7 mouse cellular contexts compared by ENCODE assay signal in the genomic region with DNA sequence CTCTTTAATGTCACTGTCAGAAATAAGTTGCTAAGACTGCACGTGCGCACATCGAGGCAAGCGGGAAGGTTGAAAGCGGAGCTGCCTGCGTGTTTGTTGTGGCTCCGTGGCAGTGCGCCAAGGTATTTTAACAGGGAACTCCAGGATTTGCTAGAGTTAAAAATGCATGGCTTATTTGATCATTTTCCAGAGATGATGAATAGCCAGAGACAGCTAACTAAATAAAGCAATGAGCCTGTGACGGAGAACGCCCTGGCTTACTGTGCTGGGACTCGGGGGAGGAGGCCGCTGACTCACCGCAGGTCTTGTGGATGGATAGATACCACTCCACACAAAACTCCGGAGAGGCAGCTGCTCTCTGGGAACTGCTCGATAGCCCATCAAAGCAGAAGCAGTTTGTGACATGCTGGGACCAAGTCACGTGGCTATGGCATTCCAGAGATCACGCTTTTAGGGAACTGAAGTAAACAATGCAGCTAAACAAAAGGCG. TPM values are rescaled to one million over a fixed set of nuclear protein-coding genes. Genes with fewer than 3 reads are reported as not detected.
DNase-seq lines count a peak whose midpoint lies in the region; ATAC-seq lines count a peak whose summit lies in the region.

No protein-coding gene starts in this region.

- peaks cover 9% of the 10 kb centered on the region for H3K4me1 ChIP-seq in limb, embryonic 12.5 days (replicated peaks)
- H3K4me1 ChIP-seq in limb, embryonic 10.5 days = 0 out of 2 replicates have a peak, but pooled peaks cover 2% of the 10 kb centered on the region
- peaks cover 12% of the 10 kb centered on the region for H3K4me1 ChIP-seq in forebrain, embryonic 16.5 days (replicated peaks; ENCODE audit: control insufficient read depth, insufficient read depth, low read length)

- H3K36me3 ChIP-seq in limb, embryonic 12.5 days = no peaks in the 10 kb centered on the region
- H3K36me3 ChIP-seq in limb, embryonic 10.5 days = no peaks in the 10 kb centered on the region
- no peaks in the 10 kb centered on the region for H3K36me3 ChIP-seq in forebrain, embryonic 16.5 days (ENCODE audit: control insufficient read depth, insufficient read depth)

- no peaks in the 10 kb centered on the region; the same call in 1 of the 2 replicates for H3K27me3 ChIP-seq in limb, embryonic 12.5 days
- H3K27me3 ChIP-seq in limb, embryonic 10.5 days (ENCODE audit: low read depth, poor library complexity, severe bottlenecking) = no peaks in the 10 kb centered on the region
- H3K27me3 ChIP-seq in forebrain, embryonic 16.5 days (replicated peaks; ENCODE audit: control insufficient read depth, insufficient read depth, low read length) = no peaks in the 10 kb centered on the region; the same call in 1 of the 2 replicates

- H3K4me2 ChIP-seq in limb, embryonic 12.5 days = peak overlapping the region; percentile 3; the same call in 1 of the 2 replicates
- H3K4me2 ChIP-seq in forebrain, embryonic 16.5 days (ENCODE audit: low read length) = peak overlapping the region; percentile 48

- no peak for ATAC-seq in limb, embryonic 12.5 days (ENCODE audit: insufficient number of reproducible peaks, insufficient read depth, low FRiP score, low TSS enrichment, low read depth)
- ATAC-seq in forebrain, embryonic 16.5 days = peak; percentile 46

- H3K9ac ChIP-seq in limb, embryonic 12.5 days (replicated peaks) = no peak overlapping the region
- H3K9ac ChIP-seq in forebrain, embryonic 16.5 days (replicated peaks; ENCODE audit: low read depth, low read length) = 0 out of 2 replicates have a peak overlapping the region, but pooled peaks have one; percentile 10

- intact Hi-C loops in left cerebral cortex, postnatal 14 days (cut with DNase I) = loop anchor here (2.0 kb wide), 1 partner anchor 48 kb away; no protein-coding TSS in a partner anchor

- WGBS in limb, embryonic 12.5 days = 50% methylated on average over 18 of the region's 18 CpGs
- WGBS in limb, embryonic 10.5 days = 65% methylated on average over 18 of the region's 18 CpGs
- WGBS in forebrain, embryonic 16.5 days = 12% methylated on average over 18 of the region's 18 CpGs

- no peaks in the 10 kb centered on the region for H3K9me3 ChIP-seq in limb, embryonic 12.5 days
- no peaks in the 10 kb centered on the region for H3K9me3 ChIP-seq in limb, embryonic 10.5 days (replicated peaks)
- H3K9me3 ChIP-seq in forebrain, embryonic 16.5 days (ENCODE audit: control insufficient read depth, low read length) = no peaks in the 10 kb centered on the region

- no peak overlapping the region for H3K4me3 ChIP-seq in limb, embryonic 12.5 days (replicated peaks)
- no peak overlapping the region for H3K4me3 ChIP-seq in limb, embryonic 10.5 days
- H3K4me3 ChIP-seq in forebrain, embryonic 16.5 days (replicated peaks; ENCODE audit: low read length) = peak overlapping the region; percentile 17

- H3K27ac ChIP-seq in limb, embryonic 12.5 days = 0 out of 2 replicates have a peak overlapping the region, but pooled peaks have one; percentile 24
- H3K27ac ChIP-seq in limb, embryonic 10.5 days = no peak overlapping the region
- H3K27ac ChIP-seq in forebrain, embryonic 16.5 days (ENCODE audit: low read length) = no peak overlapping the region

- DNase-seq in limb, embryonic 10.5 days (ENCODE audit: low spot score) = no peak
- peak; percentile 80 for DNase-seq in adrenal gland, adult 2 months
- DNase-seq in left cerebral cortex, postnatal 14 days (ENCODE audit: low spot score in 2 of 2) = peak; percentile 65 to 69
- peak; percentile 71 to 74 for DNase-seq in right cerebral cortex, adult 2 months (ENCODE audit: low spot score in 2 of 2)
- DNase-seq in thymus, postnatal 0 days (ENCODE audit: low spot score) = no peak

RNA-seq across cellular contexts. Expression of a gene that starts 30.5 kb away (rescaled TPM):
- 0.64 and 0.69 TPM in 2 replicates for polyA plus RNA-seq in limb, embryonic 12.5 days (2016; fragmentation: Nextera tagmentation; extraction: Ambion mirVana)
- 0.28 and 0.41 TPM in 2 replicates for polyA plus RNA-seq in limb, embryonic 10.5 days (2016; fragmentation: Nextera tagmentation; extraction: Ambion mirVana)
- total RNA-seq in adrenal gland, adult 2 months (2021) = 1 to 10 TPM; 3.8 to 3.9 TPM
- 0.96 and 1.1 TPM in 2 replicates for polyA plus RNA-seq in adrenal gland, adult 2 months (2012; rRNA removed)
- polyA plus RNA-seq in forebrain, embryonic 16.5 days (2015; fragmentation: Nextera tagmentation; extraction: Ambion mirVana) = 0.85 and 1.2 TPM in 2 replicates
- total RNA-seq in left cerebral cortex, postnatal 14 days (2021) = 1 to 10 TPM in 1 of 2 experiments, under 1 TPM in 1; 0.78 to 1.4 TPM
- polyA plus RNA-seq in thymus, postnatal 0 days (2015; fragmentation: Nextera tagmentation; extraction: Ambion mirVana) = 13.5 and 15.5 TPM in 2 replicates

Comparison
In these comparisons a context has a peak if more than half of its experiments do, and no peak if none do; other contexts are left out.
1. DNase-seq: peak in adrenal gland, adult 2 months (single experiment), left cerebral cortex, postnatal 14 days (2 of 2) and right cerebral cortex, adult 2 months (2 of 2); none in limb, embryonic 10.5 days (single experiment) and thymus, postnatal 0 days (single experiment).